Mouse (Mus musculus): Measurements from ENCODE around the gene Trim23.

Gene Trim23

DNA sequence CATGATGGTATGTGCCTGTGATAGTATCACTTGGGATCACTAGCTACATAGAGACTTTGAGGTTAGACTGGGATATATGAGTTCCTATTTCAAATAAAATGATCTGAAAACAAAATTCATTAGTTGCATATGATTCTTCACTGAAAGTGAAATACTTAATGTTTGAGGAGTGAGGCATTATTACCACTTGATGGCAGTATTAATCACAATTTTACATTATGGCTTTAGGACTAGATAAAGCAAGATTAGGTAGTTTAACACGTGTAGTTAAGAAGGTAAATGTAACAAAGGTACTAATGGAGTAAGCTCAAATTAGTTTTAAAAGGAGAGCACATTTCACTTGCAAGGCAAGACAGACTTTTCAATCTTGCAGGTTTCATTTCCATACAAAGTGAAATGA, 25.7 kb downstream of the Trim23 start:
- TF ChIP-seq GATA4 (IDR thresholded peaks at IDR 0.05; ENCODE audit: insufficient replicate concordance, low read length) = no peak

DNA sequence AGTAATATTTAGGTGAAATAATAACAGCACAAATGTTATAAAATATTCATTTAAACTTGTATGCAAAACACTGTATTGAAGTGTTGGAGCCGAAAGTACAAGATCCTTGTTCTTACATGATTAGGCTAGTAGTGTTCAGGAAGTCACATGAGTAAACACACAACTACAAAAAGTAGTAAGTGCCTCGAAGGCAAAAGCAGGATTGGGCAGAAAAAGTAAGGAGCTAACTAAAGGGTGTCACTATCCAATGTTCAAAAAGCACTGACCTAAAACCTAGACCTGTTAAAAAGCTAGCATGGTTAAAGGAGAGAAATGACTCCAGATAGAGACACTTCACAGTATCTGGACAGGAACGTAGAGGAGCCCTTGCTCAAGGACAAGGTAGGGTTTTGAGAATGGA, 48.9 kb downstream of the Trim23 start:
- no peak for TF ChIP-seq GATA4 (IDR thresholded peaks at IDR 0.05; ENCODE audit: insufficient replicate concordance, low read length)

DNA sequence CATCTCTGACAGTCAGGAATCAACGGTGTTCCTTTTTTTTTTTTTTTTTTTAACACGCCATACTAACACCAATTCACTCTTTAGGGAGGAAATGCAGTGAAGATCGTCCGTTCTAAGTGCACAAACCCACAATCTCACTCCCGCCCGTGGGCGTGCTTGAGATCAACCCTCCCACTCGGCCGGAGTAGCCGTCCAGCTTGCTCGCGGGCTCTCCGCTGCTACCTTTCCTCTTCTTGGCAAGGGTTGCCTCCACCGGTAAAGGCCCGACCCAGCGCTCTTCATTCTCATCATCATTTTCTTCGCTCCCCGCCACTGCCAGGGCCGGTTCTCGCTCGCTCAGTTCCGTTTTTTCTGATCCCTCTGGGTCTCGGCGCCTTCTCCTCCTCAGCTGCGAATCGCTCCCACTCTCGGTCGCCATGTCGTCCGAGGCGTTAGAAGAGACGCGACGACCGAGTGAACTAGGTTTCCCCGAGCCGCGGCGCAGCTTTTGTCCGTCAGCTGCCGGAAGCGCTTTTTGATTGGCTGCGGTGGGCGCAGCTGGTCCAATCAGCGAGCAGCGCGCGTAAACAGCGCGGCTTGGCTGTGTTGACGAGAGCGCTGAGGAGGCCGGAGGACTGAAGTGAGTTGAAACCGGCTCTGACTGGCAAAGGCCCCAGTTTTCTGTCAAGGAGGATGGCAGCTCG, 49.9 kb downstream of the Trim23 start, which contains the start of the genes Cenpk and Ppwd1:
Gene Cenpk, plus strand, starts transcription at position 228 of the 683 bp plus-strand sequence.
Gene Ppwd1, minus strand, starts transcription at position 460 of the 683 bp plus-strand sequence.
- TF ChIP-seq GATA4 (IDR thresholded peaks at IDR 0.05; ENCODE audit: insufficient replicate concordance, low read length) = no peak; the same call in 1 of the 2 replicates

DNA sequence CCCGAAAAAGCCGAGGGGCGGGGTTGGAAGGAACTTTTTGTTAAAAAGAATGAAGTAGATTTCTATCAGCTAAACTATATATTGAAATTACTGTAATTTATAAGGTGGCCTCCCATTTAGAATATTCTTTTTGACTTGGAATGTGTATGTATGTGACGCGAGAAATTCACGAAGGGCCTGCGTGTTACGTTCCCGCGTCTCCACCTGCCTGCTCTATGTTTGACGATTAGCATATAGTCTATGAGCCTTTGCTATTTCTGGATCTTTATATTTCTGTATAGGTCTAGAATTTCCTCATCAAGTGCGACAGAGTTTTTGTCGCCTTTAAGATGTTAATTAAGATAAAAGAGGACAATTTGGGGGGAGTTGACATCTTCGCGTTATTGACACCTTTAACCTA, 50.6 kb downstream of the Trim23 start:
- no peak for TF ChIP-seq GATA4 (IDR thresholded peaks at IDR 0.05; ENCODE audit: insufficient replicate concordance, low read length)

All from liver, adult (tissue).